Mouse (Mus musculus) brain, adult 10 weeks (tissue): ENCODE measurements around the gene Dcdc2a. TPM values are rescaled to one million over a fixed set of nuclear protein-coding genes. Genes with fewer than 3 reads are reported as not detected.

Experiments
- polyA plus RNA-seq: library from polyadenylated mRNA; stranded (reverse); fragments of 350-450 nt; fragmentation: Illumina TruSeq; extraction: RNeasy Lipid Tissue Mini Kit (QIAGEN cat#74804); gene quantifications from one replicate; pipeline ENCODE4 v1.2.3, GENCODE M21; 2015; ENCODE audit warnings: low read depth, low replicate concordance

Gene Dcdc2a
- 13.9 TPM for polyA plus RNA-seq

DNA sequence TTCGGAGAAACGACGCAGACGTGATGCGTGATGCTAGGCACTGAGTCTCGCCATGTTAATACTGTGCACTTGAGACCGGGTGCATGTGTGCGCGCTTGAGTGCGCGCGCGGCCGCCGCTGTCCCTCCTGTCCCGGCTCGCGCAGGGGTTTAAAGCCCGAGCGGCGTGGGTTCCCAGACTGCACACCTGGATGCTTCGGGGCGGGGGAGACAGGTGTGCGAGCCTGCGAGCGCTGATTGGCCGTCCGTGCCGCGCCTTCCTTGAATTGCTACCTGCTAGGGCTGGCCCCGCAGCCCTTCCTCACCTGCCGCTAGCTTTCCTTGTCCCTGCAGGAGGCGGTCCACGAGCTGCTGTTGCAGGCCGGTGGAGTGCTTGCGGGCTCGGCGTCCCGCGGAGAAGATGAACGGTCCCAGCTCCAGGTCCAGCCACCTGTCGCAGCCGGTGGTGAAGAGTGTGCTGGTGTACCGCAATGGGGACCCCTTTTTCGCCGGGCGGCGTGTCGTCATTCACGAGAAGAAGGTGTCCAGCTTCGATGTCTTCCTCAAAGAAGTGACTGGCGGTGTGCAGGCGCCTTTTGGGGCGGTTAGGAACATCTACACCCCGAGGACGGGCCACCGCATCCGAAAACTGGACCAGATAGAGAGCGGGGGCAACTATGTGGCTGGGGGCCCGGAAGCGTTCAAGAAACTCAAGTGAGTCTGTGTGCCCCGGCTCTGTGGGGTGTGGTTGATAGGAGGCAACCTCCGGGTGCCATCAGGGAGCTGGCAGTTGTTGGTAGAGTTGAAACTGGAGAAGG, at the start of gene Dcdc2a:
Gene Dcdc2a (plus strand): TSS at position 132 of the 795 bp plus-strand sequence.

DNA sequence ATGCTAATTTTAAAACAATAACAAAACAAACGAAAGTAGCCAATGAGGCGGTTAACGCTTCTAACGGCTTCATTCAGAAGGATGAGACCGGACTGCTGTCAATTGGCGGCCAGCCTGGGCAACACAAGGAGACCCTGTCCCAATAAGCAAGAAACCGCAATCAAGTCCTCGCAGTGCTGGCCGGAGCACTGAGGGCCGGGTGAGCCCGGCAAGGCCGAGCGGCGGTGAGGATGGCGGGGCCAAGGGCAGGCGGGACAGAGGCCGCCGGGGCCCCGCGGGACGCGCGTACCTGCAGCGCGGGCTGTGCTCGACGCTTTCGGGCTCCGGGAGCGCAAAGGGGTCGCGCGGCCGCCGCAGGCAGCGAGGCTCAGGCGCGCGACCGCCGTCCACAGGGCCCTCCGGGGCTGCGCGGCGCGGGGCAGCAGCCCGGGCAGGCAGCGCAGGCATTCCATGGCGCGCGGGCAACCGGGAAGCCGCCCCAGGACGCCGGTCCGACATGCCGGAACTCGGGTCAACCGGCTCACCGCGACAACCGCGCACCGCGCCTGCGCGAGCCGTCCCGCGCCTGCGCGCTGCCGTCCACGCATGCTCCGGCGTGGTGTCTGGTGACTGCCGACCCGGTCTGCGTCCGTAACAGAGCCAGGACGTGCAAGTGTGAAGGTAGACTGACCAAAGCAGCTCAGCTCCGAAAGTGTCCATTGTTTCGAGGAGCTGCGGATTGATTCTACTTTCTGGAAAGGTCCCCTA, 35.8 kb upstream of the Dcdc2a start, which contains the start of gene Mrs2:
Gene Mrs2 (minus strand): TSS at position 587 of the 747 bp plus-strand sequence.

Other genes with a start within 250 kb of the Dcdc2a start
- 290 TPM for gene Acot13, start 224.5 kb upstream of the Dcdc2a start, polyA plus RNA-seq
- gene Tdp2, start 224.3 kb upstream of the Dcdc2a start, polyA plus RNA-seq: 23.5 TPM
- gene D130043K22Rik, start 210.9 kb upstream of the Dcdc2a start, polyA plus RNA-seq: 20.2 TPM
- gene Aldh5a1, start 118.3 kb upstream of the Dcdc2a start, polyA plus RNA-seq: 43.9 TPM
- gene Gpld1, start 112.9 kb upstream of the Dcdc2a start, polyA plus RNA-seq: 21.4 TPM
- 41.0 TPM for gene Mrs2, start 35.6 kb upstream of the Dcdc2a start, polyA plus RNA-seq
- 488 TPM for gene Nrsn1, start 214.5 kb downstream of the Dcdc2a start, polyA plus RNA-seq